Mouse (Mus musculus) retina, postnatal 7 days (tissue): ENCODE measurements around the gene Gabrg2.

Experiments used
- DNase-seq: peaks from one replicate; pipeline ENCODE4 v3.0.0-alpha.2; 2012; ENCODE audit warnings: low read depth, low spot score

Gabrg2 gene

DNA sequence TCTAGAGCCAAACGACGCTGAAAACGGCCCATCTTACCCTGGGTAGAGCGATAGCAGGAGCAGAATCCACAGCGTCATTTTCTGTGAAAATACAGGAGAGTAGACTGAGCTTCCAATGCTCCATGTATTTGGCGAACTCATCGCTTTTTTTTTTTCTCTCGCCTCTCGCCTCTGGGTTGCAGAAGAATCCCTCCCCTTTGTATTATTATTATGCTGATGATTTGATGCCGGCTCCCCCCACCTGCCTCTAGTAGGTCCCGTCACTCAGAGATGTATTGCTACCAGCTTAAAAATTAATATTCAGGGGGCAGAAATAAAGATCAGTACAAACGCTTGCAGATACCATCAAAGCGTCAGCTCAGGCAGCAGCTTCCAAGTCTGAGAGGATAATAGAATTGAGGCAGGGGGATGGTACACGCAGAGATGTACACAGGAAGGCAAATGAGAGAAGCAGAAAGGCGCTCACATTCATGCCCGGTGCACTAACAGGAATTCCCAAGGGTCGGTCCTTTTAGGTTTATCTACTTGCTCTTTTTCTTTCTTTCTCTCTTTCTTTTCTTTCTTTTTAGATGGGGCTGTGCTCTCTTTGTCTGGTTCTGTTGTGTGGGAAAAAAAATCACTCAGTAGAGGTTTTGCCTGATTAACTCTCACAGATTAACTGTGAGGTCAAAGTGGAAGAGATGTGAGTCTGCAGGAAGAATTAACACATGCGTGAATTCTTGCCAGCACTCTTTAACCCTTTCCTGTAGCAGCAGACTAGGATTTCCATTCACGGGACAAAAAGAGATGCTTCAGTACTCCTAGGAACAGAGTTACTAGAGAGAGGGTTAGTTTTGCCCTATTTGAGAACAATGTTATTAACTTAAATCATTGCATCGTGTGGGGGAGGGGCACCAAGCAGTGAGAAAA is at the start of gene Gabrg2:
TSS of gene Gabrg2 (minus strand) at position 668 of the 909 bp plus-strand sequence.
- no peak for DNase-seq

DNA sequence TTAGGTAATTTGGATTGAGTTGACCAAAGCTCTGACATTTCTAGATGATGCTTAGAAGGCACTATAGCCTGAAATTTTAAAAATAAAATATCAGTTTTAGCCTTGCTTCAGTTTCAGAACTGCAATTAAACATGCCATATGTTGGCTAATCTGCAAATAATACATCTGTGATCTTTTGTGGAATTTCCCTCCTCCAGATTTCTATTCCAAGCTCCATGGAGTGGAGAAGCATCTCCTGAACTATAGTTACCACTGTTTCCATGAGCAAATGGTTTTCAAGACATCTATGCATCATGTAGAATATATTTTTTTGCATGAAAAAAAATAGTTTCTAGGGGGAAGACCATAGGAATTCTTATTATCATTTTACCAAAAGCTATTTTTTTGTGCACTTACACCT is 47.5 kb upstream of the Gabrg2 start:
- no peak for DNase-seq

DNA sequence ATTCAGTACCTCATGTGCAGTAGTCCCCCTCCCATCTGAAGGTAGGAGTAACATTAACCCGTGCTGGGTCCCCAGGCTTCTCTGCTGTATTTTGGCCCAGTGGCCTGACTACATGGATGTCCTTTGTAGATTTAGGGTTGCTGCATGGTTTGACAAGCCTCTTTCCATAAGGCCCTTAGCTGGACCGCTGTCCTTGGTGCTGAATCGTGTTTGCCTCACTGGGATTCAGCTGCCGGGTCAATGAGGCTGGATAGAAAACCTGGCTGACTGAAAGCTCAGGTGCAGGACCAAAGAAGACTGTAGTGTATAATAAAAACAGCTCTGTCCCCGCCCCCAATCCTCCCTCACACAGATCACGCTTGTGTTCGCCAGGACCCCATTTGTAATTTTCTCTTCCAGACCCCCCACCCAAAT is 1.2 kb downstream of the Gabrg2 start:
- DNase-seq = no peak

DNA sequence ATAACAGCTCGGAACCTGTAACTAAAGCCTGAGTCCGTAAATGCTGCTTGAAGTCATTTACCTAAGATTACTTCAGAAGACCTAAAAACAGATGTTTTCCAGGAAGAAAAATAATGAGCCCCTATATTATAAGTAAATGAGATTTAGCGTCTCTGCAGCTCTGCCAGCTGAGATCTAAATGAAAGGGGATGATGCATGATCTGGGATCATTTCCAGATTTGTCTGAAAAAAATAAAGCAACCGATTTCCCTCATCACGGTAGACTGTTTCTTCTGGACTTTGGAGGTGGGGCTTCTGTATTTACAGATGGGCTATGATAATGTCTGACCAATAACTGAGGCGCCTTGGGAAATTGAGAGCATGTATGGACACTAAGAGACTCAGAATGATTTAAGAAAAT is 20.5 kb downstream of the Gabrg2 start:
- no peak for DNase-seq

DNA sequence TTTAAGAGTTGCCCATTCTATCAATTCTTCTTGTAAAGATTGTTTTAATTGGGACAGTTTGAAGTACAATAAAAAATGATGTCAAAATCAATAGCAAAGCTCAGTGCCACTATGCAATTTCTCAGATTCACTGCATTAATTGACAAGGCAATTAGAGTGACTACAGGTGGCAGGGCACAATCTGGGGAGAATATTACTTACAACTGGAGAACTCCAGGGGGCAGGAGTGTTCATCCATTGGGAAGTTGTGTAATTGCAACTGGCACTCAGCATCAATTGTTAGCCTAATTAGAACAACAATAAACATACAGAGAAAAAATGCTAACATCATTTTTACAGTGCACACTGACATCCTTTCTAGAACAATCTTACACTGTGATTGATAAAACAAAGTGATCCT is 32.1 kb downstream of the Gabrg2 start:
- DNase-seq = no peak

DNA sequence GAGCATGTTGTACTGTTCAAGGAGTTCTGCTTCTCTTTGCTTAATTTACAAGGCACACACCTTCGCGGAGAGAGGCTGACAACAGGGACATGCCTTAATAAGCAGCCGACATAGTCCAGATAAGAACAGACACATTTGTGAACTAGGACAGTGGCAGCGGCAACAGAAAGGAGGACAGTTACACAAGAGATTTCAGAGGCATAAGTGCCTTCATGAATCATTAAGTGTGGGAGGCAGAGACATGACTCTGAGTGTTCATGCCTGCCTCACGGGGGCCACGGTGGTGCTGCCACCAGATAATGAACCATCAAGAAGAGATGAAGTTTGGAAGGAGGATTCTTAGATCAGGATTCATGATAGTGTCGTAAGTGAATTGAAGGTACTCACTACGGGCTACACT is 38.0 kb downstream of the Gabrg2 start:
- DNase-seq = no peak

DNA sequence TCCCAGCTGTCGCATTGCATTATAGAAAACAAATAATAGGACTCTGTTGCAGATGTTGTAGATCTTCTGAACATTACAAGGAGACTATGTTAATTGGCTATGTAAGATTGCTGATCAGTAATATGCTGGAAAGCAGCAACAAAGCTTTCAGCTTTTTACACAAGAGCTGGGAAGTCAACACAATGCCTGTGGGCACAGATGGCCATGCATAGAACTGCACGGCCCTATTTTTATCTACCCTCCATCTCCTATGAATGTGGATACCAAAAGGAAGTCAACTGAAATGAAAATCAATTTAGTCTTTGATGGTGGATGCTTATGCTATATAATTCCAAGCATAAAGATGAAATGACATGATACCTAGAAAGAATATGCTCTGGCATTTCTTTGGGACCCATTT is 47.1 kb downstream of the Gabrg2 start:
- DNase-seq = no peak

DNA sequence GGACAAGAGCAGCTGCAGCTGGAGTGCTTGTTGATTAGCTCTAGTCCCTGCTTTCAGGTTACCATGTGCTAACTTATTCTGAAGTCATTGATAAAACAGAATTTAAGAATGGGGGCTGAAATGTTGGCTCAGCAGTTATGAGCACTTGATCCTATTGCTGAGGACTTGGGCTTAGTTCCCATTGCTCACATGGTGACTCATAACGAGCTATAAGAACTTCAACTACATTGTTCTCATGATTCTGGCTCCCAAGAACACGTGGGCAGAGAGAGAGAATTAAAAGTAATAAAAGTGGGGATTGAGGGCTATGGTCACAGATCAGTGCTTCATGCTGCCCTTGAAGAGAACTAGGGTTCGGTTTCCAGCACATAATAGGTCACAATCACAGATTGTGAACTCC is 48.8 kb downstream of the Gabrg2 start:
- no peak for DNase-seq

DNA sequence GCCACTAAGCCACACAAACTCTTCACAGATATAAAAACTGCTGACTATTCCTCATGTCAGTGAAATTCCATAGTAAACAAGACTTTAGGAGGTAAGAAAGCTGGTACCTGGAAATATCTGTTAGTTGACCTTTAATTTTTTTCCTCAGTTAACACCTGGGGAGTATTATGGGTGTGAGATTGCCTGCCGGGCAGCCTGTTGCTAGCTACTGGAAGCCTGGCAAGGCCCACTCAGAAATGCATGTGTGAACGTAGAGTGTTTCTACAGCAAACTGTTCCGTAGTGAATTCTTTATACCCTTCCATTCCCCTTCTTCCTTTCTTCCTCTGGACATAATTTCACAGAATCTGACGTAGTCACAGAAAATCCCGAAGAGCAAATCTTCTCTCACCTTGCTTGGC is 55.2 kb downstream of the Gabrg2 start:
- no peak for DNase-seq

DNA sequence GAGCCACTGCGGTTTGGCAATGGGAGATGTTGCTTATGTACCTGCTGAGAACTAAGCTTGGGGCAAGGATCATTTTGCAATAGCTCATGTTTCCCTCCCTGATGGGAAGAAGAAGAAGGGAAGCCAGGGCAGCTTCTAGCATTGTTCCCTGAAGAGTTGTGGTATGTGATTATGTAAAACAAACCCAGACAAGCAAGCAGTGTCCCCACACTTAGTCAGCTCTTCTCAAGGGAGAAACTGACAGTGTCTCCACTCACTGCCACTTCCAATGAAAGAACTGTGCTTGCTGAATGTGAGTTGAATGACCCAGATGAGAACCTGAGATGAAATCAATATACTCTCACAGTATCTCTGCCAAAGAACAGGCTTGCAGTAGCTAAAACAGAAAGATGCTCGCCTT is 62.7 kb downstream of the Gabrg2 start:
- no peak for DNase-seq

DNA sequence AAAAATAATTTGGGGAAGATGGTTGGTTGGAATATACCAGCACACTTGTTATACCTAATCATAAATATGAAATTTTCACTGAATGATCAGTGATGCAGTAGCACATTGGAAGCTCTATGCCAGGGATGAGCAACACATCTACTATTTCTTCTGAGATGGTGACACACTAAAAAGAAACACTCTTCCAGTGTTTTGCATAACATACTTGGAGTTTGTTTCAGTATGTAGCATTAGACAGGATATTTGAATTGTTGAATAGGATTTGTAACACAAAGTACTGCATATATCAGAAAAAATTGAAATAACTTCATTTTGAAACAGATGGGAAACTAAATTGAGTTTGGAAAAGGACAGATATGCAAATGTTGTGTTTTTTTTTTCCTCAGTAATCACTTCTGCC is 81.8 kb downstream of the Gabrg2 start:
- DNase-seq = no peak

DNA sequence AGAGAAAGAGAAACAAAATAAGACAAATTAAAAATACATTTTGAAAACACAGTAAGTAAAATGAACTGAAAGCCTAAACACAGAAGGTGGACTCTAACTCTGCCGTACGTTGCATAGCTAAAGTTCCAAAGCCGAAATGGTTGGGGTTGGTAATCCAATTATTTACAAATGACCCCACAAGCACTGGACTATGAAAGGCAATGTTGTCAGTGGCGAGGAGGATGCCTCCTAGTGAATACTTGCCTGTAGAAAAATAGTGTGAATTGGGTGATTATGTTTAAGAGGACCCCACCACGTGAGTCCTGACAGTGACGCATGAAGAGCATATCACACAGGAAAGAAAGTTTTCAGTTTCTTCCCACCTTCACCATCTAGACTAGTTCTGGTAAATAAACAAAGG is 86.6 kb downstream of the Gabrg2 start:
- no peak for DNase-seq

DNA sequence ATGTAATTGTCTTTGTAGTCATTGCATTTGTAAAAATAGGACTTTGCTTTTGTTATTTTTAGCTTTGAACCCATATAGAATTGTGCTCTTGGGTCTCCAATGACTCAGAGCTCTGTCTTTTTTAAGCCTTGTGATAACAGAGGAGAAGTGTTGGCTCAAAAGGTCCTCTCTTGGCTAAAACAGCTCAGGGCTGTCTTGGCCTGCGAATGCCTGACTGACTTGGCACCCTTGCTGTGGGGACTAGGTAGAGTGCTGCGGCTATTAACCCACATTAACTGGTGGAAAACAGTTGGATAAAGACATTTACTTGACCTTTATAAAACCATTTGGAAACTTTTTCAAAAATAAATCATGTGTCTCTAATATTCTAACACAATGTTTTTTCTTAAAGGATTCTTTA is 97.0 kb downstream of the Gabrg2 start:
- no peak for DNase-seq
